Mouse (Mus musculus) layer of hippocampus, postnatal 36 days (tissue): ENCODE measurements around the gene Zc4h2. TPM values are rescaled to one million over a fixed set of nuclear protein-coding genes. Genes with fewer than 3 reads are reported as not detected.
A peak's percentile ranks its signal among the peaks of the same experiment; 100 is the strongest.

Experiments
- DNase-seq, 2 experiments: peaks; one replicate each; pipeline ENCODE4 v3.0.0; 2022
- total RNA-seq, 2 experiments: library from RNA; stranded (reverse); gene quantifications; 2 replicates each; pipeline ENCODE4 v1.2.3; 2021

The Zc4h2 gene
- 10 to 100 TPM; 19.1 to 22.5 TPM for total RNA-seq

DNA sequence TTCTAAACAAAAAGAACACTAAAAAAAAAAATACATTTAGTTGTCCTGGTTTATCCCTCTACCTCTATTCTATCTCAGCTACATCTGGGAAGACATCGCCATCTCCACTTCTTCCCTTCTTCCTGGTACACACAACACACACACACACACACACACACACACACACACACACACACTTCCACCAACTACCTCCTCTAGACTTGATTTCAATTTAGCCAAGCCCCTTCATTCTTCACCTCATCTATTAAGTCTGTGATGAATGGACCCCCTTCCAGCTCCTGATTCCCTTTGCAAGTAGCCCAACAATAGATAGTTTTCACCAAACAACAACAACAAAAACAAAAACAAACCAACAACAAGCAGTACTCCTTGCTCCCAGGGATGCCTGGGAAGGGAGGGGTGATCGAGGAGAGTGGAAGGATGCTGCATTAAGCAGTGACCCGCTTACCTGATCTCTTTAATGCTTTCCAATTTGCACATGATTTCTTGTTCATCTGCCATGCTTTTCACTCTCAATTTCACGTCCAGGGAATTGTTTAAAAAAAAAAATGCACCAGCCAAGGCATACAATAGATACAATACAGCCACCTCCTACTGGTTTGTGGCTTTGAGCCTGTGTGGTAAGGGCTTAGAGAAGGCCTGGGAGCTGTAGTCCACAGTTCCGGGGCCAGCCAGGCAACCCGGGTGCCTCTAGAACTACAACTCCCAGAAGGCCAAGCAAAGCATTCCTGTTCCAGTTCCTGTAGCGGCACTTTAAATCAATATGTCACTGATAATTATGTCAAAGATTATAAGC lies at the start of gene Zc4h2:
TSS of gene Zc4h2 (minus strand) at position 706 of the 796 bp plus-strand sequence.
- peak; percentile 60 to 67 for DNase-seq

- no peak for DNase-seq
Measured at GRCm38 (mm10) chrX:95687119-95687518, 28.8 kb upstream of the Zc4h2 start.

GRCm38 (mm10) chrX:95682206-95682605 lies 23.9 kb upstream of the Zc4h2 start:
- no peak for DNase-seq

- peak in 1 of 2 experiments; percentile 2 for DNase-seq
Measured at GRCm38 (mm10) chrX:95658600-95659084, 333 bp upstream of the Zc4h2 start.

DNA sequence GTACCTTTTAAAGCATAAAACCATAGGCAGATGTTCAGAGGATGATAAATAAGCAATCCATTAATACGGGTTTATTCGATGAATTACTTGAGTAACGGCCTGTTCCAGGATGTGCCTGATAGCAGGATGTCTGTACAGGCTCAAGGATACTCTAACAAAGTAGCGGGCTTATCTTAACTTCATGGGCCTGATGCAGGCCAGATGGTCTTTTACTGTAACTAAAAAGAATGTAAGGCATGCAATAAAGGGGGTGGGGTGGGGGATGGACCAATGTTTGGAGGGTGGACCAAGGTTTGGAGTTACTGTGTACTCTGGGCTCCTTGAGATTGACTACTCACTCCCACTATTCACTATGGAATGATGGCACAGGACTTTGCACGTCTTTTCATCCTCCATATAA lies 57.7 kb downstream of the Zc4h2 start:
- DNase-seq = no peak

Other genes with a start within 250 kb of the Zc4h2 start
- gene Amer1, start 213.6 kb downstream of the Zc4h2 start, total RNA-seq = 1 to 10 TPM; 5.3 to 5.8 TPM
- not detected for gene Asb12, start 100.5 kb downstream of the Zc4h2 start, total RNA-seq
- gene Pfn5, start 100.4 kb downstream of the Zc4h2 start, total RNA-seq = not detected
- gene Zc3h12b, start 53.2 kb upstream of the Zc4h2 start, total RNA-seq = 10 to 100 TPM; 39.6 to 40.8 TPM